Mouse (Mus musculus) stomach, embryonic 14.5 days (tissue): ENCODE results near the gene Ets2. TPM values are rescaled to one million over a fixed set of nuclear protein-coding genes. Genes with fewer than 3 reads are reported as not detected.
"Not testable (repeated sequence)": the region's sequence is repeated elsewhere in the genome, so short reads cannot be mapped to it uniquely, and the experiment has no call there.

Experiments
- ATAC-seq: fragments of 200-750 bp; cut with Nextera tagmentation; 2 replicates; pipeline ENCODE4 v1.8.0; 2017; ENCODE audit warnings: low read depth, moderate TSS enrichment; ENCODE audit not compliant: insufficient number of reproducible peaks, insufficient read depth, low FRiP score
- H3K27ac ChIP-seq: fragments of 300-500 bp; sonication (generic); 2 replicates; pipeline ENCODE4 v1.5.1; 2014; ENCODE audit warnings: mild to moderate bottlenecking, low read length, moderate library complexity, mixed read lengths
- H3K27me3 ChIP-seq: fragments of 300-500 bp; sonication (generic); 2 replicates; pipeline ENCODE4 v1.6.1; 2014; ENCODE audit warnings: low read length, control low read depth, mixed read lengths; ENCODE audit not compliant: control insufficient read depth, insufficient read depth
- H3K36me3 ChIP-seq: fragments of 300-500 bp; sonication (generic); 2 replicates; pipeline ENCODE4 v1.6.1; 2014; ENCODE audit warnings: mild to moderate bottlenecking, control low read depth, low read length, moderate library complexity, mixed read lengths; ENCODE audit not compliant: control insufficient read depth, insufficient read depth
- H3K4me1 ChIP-seq: fragments of 300-500 bp; sonication (generic); 2 replicates; pipeline ENCODE4 v1.6.1; 2014; ENCODE audit warnings: low read length, control low read depth, mixed read lengths; ENCODE audit not compliant: control insufficient read depth, insufficient read depth
- H3K4me2 ChIP-seq: fragments of 300-500 bp; sonication (generic); replicated peaks from 2 replicates; pipeline ENCODE4 v1.6.1; 2014; ENCODE audit warnings: low read depth, low read length, control low read depth
- H3K4me3 ChIP-seq: fragments of 300-500 bp; sonication (generic); 2 replicates; pipeline ENCODE4 v1.5.1; 2014; ENCODE audit warnings: low read depth, low read length, control low read depth
- H3K9ac ChIP-seq: fragments of 300-500 bp; sonication (generic); replicated peaks from 2 replicates; pipeline ENCODE4 v1.6.1; 2014; ENCODE audit warnings: low read depth, mild to moderate bottlenecking, control low read depth, low read length, moderate library complexity, mixed read lengths
- H3K9me3 ChIP-seq: fragments of 300-500 bp; sonication (generic); 2 replicates; pipeline ENCODE4 v1.6.1; 2016; ENCODE audit warnings: low read depth, low read length, control low read depth; ENCODE audit not compliant: control insufficient read depth
- WGBS: fragments of 180-500 bp; shearing (Covaris S2); extraction: QIAGEN DNeasy Blood & Tissue Kit; methylation state at CpG from one replicate; pipeline ENCODE4 v1.1.7; 2014; 5-methylcytosine and 5-hydroxymethylcytosine counted together
- polyA plus RNA-seq: library from polyadenylated mRNA; unstranded; fragments of >200 nt; fragmentation: Nextera tagmentation; extraction: Ambion mirVana; gene quantifications from 2 replicates; pipeline ENCODE4 v1.2.1, GENCODE M21; 2014

Gene Ets2
- polyA plus RNA-seq, 1 experiment from 2014 or later: 37.9 TPM

DNA sequence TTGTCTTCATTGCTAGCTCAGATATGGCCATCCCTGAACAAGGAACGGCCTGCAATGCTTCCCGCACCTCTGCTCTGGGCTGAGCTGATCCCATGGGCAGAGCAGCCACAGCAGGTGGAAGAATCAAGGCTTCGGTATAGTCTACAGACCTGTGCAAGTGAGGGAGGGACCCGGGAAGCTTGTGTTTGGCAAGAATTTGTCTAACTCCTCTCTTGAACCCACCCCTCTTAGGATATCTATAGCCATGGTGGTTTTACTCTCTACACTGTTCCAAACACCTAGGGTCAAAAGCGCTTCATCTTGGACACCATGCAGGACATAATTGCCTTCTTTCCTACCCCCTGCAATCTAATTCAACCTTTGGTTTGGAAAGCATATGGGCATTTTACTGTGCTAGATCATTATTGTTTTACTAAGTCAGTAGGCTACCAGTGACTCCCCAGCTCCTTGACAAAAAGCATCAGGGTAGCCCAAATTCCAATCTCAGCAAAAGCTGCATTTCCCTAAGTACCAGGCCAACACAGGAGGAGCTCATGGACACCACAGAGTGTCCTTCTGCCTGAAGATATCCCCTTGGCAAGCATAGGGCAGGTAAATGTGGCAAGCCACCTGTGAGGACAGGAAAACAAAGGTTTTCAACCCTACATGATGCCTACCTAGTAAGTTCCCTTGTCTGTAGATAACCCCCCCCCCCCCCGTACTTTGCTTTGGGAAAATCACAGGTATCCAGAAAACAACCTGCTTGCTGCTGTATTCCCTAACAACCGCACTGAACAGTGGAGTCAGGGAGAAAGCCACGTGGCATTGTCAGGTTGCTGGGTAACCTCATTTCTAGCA lies 57.5 kb downstream of the Ets2 start:
- H3K9ac ChIP-seq: no peak overlapping the region
- no peak overlapping the region for H3K4me2 ChIP-seq
- no peaks in the 10 kb centered on the region for H3K36me3 ChIP-seq
- WGBS: 85% methylated on average over 8 of the region's 8 CpGs
- no peaks in the 10 kb centered on the region for H3K27me3 ChIP-seq
- no peak for ATAC-seq
- no peak overlapping the region for H3K4me3 ChIP-seq
- peak overlapping the region; percentile 27; the same call in 1 of the 2 replicates for H3K27ac ChIP-seq
- H3K4me1 ChIP-seq: no peaks in the 10 kb centered on the region
- no peaks in the 10 kb centered on the region for H3K9me3 ChIP-seq

DNA sequence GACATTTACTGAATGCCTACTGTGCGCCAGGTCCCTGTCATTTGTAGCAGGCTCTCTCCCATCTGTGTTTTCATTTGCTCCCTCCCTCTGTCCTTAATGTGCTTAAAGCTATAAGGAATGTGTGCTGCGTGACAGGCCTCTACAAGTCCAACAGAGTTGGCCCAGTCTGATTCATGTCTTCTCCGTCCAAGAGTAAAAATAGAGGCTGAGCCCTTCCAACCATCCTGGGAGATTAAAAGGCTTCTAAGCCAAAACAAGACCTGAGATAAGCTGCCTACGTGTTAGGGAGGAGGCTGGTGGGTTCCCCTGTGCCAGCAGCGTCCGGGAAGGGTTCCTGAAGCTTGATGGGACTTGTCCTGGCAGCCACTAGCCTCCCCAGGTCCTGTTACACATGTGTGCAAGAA lies 58.1 kb downstream of the Ets2 start:
- Histone ChIP-seq H3K9me3 (no peaks in the 10 kb centered on the region), H3K4me1 (no peaks in the 10 kb centered on the region), H3K36me3 (no peaks in the 10 kb centered on the region), H3K4me2 (no peak overlapping the region), H3K27me3 (no peaks in the 10 kb centered on the region), H3K27ac (peak overlapping the region; percentile 27; the same call in 1 of the 2 replicates), H3K4me3 (no peak overlapping the region), H3K9ac (no peak overlapping the region)
- ATAC-seq: peak; percentile 49; the same call in 1 of the 2 replicates
- 55% methylated on average over 6 of the region's 6 CpGs for WGBS

DNA sequence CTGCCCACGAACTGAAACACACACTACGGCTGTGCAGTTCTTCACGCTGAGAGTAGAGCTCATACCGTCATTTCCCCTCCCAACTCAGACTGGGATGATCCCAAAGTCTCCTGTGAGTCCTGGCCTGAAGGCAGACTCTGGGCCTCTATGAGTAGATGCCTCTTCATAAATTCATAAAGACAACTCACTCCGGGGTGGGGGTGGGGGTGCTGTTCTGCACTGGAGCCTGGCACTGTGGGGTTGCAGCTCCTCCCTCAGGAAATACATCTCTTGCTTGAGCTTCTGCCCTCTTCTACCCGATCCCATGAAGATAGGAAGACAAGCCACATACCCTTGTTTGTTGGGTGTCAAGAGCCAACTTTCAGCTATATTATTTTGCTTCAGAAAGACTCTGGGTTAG lies 59.9 kb downstream of the Ets2 start:
- 66% methylated on average over 6 of the region's 6 CpGs for WGBS
- H3K9ac ChIP-seq: no peak overlapping the region
- ATAC-seq: no peak
- no peaks in the 10 kb centered on the region for H3K4me1 ChIP-seq
- H3K9me3 ChIP-seq: no peaks in the 10 kb centered on the region
- no peak overlapping the region for H3K4me3 ChIP-seq
- no peak overlapping the region for H3K4me2 ChIP-seq
- H3K27ac ChIP-seq: no peak overlapping the region
- H3K36me3 ChIP-seq: no peaks in the 10 kb centered on the region
- H3K27me3 ChIP-seq: no peaks in the 10 kb centered on the region

DNA sequence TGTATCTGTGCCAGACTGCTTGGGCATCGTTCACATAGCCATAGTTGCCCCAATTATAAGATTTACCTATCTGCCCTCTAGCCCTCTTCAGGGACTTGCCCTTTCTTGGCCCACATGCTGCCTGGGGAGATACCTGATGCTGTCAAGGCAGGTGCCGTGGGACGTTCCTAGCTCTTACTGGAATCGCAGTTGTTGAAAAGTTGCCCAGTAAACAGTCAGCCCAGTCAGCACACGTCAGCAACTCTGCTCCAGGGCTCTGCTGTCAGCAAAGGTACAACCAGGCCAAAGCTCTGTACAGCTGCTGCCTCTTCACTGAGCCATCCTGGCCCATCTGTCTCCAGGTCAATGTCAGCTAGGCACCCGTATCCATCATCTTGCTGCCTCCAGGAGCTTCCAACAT lies 61.3 kb downstream of the Ets2 start:
- H3K36me3 ChIP-seq: no peaks in the 10 kb centered on the region
- H3K4me3 ChIP-seq: no peak overlapping the region
- no peak overlapping the region for H3K4me2 ChIP-seq
- no peaks in the 10 kb centered on the region for H3K27me3 ChIP-seq
- no peak overlapping the region for H3K27ac ChIP-seq
- H3K4me1 ChIP-seq: no peaks in the 10 kb centered on the region
- 69% methylated on average over 6 of the region's 6 CpGs for WGBS
- no peaks in the 10 kb centered on the region for H3K9me3 ChIP-seq
- H3K9ac ChIP-seq: no peak overlapping the region
- ATAC-seq: no peak

DNA sequence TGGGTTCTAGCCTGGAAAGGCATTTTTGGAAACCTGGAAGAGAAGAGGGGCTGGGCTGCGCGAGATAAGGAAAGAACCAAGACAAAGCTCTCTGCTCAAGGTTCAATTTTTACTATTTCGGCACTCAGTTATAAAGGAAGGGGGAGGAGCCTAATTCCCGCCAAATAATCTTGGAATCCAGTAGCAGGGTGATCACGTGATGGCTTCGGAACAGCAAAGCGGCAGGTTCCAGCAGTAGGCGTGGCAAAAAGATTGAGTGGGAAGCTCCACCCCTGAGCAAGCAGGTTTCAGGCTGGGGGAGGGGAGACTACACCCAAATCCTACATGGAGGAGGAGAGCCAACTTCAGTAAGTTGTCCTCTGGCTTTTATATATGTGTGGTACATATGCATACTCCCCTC lies 62.2 kb downstream of the Ets2 start:
- not testable (repeated sequence) for H3K9ac ChIP-seq, H3K4me2 ChIP-seq, H3K4me1 ChIP-seq, ATAC-seq, H3K27me3 ChIP-seq, H3K9me3 ChIP-seq, H3K36me3 ChIP-seq, H3K4me3 ChIP-seq, H3K27ac ChIP-seq
- WGBS: 55% methylated on average over 8 of the region's 8 CpGs

DNA sequence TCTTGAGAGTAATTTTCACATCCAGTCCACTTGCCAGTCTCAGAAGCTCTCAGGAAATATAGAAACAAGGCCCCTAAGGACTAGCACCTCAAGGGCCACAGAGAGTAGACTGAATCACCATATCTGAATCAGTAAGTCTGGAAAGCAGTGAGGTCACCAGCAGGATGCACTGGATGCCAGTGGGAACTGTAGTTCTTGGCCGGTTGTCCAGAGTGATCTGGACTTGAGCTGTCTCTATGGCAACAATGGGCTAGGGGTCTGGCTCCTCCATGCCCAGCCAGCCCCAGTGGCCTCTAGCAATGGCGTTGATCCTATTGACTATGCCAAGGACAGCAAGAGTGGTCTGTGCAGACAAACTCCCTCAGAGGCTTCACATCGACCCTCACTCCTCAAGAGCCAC lies 64.3 kb downstream of the Ets2 start:
- ATAC-seq: no peak
- H3K4me1 ChIP-seq: peaks cover 9% of the 10 kb centered on the region; the same call in 1 of the 2 replicates
- H3K27me3 ChIP-seq: no peaks in the 10 kb centered on the region
- H3K36me3 ChIP-seq: no peaks in the 10 kb centered on the region
- H3K9ac ChIP-seq: no peak overlapping the region
- WGBS: 68% methylated on average over 3 of the region's 3 CpGs
- H3K9me3 ChIP-seq: no peaks in the 10 kb centered on the region
- no peak overlapping the region for H3K27ac ChIP-seq
- H3K4me2 ChIP-seq: no peak overlapping the region
- H3K4me3 ChIP-seq: no peak overlapping the region

DNA sequence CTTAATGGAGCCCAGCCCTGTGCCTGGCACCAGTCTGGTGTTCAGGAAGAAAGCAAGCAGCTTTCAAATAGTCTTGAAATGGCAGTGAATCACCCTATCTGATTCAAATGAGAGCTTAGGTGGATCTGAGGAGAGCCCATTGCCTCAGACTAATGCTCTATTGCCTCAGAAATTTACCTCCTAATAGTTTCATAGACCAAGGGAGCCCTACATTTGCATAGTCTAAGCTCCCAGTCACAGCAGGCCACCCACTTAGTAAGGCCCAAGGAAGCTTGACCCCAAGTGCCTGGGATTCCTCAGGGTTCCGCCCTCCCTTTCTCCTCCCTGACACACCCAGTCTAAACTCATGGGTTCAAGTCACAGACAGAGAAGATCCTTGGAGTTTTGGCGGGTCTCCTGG lies 65.4 kb downstream of the Ets2 start:
- H3K4me3 ChIP-seq: no peak overlapping the region
- WGBS: 59% methylated on average over 2 of the region's 2 CpGs
- H3K9me3 ChIP-seq: no peaks in the 10 kb centered on the region
- no peak overlapping the region for H3K27ac ChIP-seq
- H3K4me1 ChIP-seq: peaks cover 9% of the 10 kb centered on the region; the same call in 1 of the 2 replicates
- H3K27me3 ChIP-seq: no peaks in the 10 kb centered on the region
- H3K9ac ChIP-seq: no peak overlapping the region
- H3K36me3 ChIP-seq: no peaks in the 10 kb centered on the region
- no peak for ATAC-seq
- no peak overlapping the region for H3K4me2 ChIP-seq

DNA sequence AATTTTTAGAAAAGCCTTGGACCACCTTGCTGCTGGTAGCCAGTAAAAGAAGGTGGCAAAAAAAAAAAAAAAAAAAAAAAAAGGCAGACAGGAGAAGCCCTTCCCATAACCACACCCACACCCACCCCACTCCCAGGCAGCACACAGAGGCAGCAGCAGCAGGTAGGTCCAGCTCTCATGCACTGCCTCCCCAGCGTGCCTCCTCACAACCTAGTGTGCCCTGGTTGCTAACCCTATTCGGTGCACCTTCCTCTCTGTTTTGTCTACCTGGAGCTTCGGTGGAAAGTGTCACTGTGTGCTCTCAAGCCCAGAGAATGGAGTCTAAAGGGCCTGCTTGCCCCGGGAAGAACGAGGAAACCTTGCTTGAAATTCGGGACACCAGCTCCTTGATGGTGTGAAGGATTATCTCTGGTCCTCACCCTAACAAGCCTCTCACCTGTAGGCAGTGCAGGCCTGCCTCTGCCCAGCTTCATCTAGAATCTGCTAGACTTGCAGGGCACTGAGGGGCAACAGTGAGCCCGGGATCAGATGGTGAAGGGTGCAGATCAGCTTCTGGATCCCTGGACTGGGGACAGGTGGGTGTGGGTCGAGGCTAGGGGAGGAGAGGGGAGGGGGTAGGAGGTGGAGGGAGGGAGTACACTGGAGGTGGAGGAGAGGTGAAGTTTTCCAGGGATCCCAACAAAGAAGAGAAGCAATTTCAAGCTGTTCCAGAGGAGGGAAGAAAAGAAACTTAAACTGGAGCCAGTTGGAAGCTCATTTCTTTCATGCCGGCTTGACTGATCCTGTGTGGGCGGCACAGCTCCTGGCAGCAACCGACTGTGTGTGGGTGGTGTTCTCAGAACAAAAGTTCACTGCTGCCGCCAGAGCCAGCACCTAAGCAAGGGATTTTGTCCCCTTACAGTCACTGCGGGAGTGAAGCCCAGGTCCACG lies 67.5 kb downstream of the Ets2 start:
- Histone ChIP-seq H3K27ac (peak overlapping the region; percentile 45; the same call in 1 of the 2 replicates), H3K27me3 (no peaks in the 10 kb centered on the region), H3K4me3 (no peak overlapping the region), H3K36me3 (no peaks in the 10 kb centered on the region), H3K4me2 (0 out of 2 replicates have a peak overlapping the region, but pooled peaks have one; percentile 3), H3K9ac (no peak overlapping the region), H3K4me1 (peaks cover 9% of the 10 kb centered on the region; the same call in 1 of the 2 replicates), H3K9me3 (no peaks in the 10 kb centered on the region)
- 0 out of 2 replicates have a peak, but pooled peaks have one; percentile 7 for ATAC-seq
- WGBS: 31% methylated on average over 14 of the region's 14 CpGs
